Mouse (Mus musculus): ENCODE data around the gene Sf3a3. TPM values are rescaled to one million over a fixed set of nuclear protein-coding genes. Genes with fewer than 3 reads are reported as not detected.

Sf3a3 gene
- polyA plus RNA-seq, 1 experiment from 2014 or later: 166 TPM

GRCm38 (mm10) chr4:124674334-124675032 is 40.1 kb upstream of the Sf3a3 start:
- H3K27ac ChIP-seq (ENCODE audit: low read depth): no peak overlapping the region
- no peaks in the 10 kb centered on the region; the same call in 1 of the 2 replicates for H3K4me1 ChIP-seq (ENCODE audit: insufficient read depth)
- whole genome bisulfite sequencing: 65% methylated on average over 17 of the region's 17 CpGs
- peaks cover 28% of the 10 kb centered on the region for H3K36me3 ChIP-seq (ENCODE audit: insufficient read depth)
- no peak for TF ChIP-seq CTCF (IDR thresholded peaks at IDR 0.05; ENCODE audit: low read depth)
- ATAC-seq (ENCODE audit: insufficient read depth) (peak; percentile 14; the same call in 1 of the 2 replicates), DNase-seq (no peak)
- H3K4me3 ChIP-seq (ENCODE audit: low read depth, low read length): no peak overlapping the region
- H3K9me3 ChIP-seq (ENCODE audit: low read depth, low read length): no peaks in the 10 kb centered on the region
- H3K9ac ChIP-seq: no peak overlapping the region; the same call in 1 of the 2 replicates
- H3K27me3 ChIP-seq (ENCODE audit: insufficient read depth, low read length): peaks cover 14% of the 10 kb centered on the region
- no peak overlapping the region for H3K4me2 ChIP-seq

GRCm38 (mm10) chr4:124675037-124675436 is 39.5 kb upstream of the Sf3a3 start:
- Histone ChIP-seq H3K27ac (ENCODE audit: low read depth) (no peak overlapping the region), H3K9me3 (ENCODE audit: low read depth, low read length) (no peaks in the 10 kb centered on the region), H3K4me1 (ENCODE audit: insufficient read depth) (no peaks in the 10 kb centered on the region; the same call in 1 of the 2 replicates), H3K4me2 (no peak overlapping the region), H3K4me3 (ENCODE audit: low read depth, low read length) (no peak overlapping the region), H3K9ac (no peak overlapping the region), H3K36me3 (ENCODE audit: insufficient read depth) (peaks cover 34% of the 10 kb centered on the region), H3K27me3 (ENCODE audit: insufficient read depth, low read length) (peaks cover 14% of the 10 kb centered on the region)
- DNase-seq (peak; percentile 92), ATAC-seq (ENCODE audit: insufficient read depth) (0 out of 2 replicates have a peak, but pooled peaks have one; percentile 15)
- TF ChIP-seq CTCF (IDR thresholded peaks at IDR 0.05; ENCODE audit: low read depth): peak; percentile 88
- 1% methylated on average over 4 of the region's 4 CpGs for WGBS

GRCm38 (mm10) chr4:124675958-124676357 is 38.6 kb upstream of the Sf3a3 start:
- Histone ChIP-seq H3K27ac (ENCODE audit: low read depth) (no peak overlapping the region), H3K4me1 (ENCODE audit: insufficient read depth) (no peaks in the 10 kb centered on the region; the same call in 1 of the 2 replicates), H3K4me2 (no peak overlapping the region), H3K27me3 (ENCODE audit: insufficient read depth, low read length) (peaks cover 14% of the 10 kb centered on the region; the same call in 1 of the 2 replicates), H3K9ac (no peak overlapping the region), H3K9me3 (ENCODE audit: low read depth, low read length) (no peaks in the 10 kb centered on the region), H3K4me3 (ENCODE audit: low read depth, low read length) (no peak overlapping the region), H3K36me3 (ENCODE audit: insufficient read depth) (peaks cover 43% of the 10 kb centered on the region)
- ATAC-seq (ENCODE audit: insufficient read depth) (no peak), DNase-seq (no peak)
- no peak for TF ChIP-seq CTCF (IDR thresholded peaks at IDR 0.05; ENCODE audit: low read depth)
- 79% methylated on average over 6 of the region's 6 CpGs for WGBS

- Histone ChIP-seq H3K36me3 (ENCODE audit: insufficient read depth) (peaks cover 88% of the 10 kb centered on the region), H3K9ac (no peak overlapping the region), H3K4me3 (ENCODE audit: low read depth, low read length) (no peak overlapping the region), H3K27ac (ENCODE audit: low read depth) (no peak overlapping the region), H3K4me1 (ENCODE audit: insufficient read depth) (no peaks in the 10 kb centered on the region), H3K27me3 (ENCODE audit: insufficient read depth, low read length) (no peaks in the 10 kb centered on the region), H3K9me3 (ENCODE audit: low read depth, low read length) (no peaks in the 10 kb centered on the region), H3K4me2 (no peak overlapping the region)
- ATAC-seq (ENCODE audit: insufficient read depth) (peak; percentile 17; the same call in 1 of the 2 replicates), DNase-seq (peak; percentile 66)
- WGBS: 52% methylated on average over 7 of the region's 7 CpGs
- TF ChIP-seq CTCF (IDR thresholded peaks at IDR 0.05; ENCODE audit: low read depth): peak; percentile 60
Measured at GRCm38 (mm10) chr4:124682270-124682669, 32.3 kb upstream of the Sf3a3 start.

GRCm38 (mm10) chr4:124683474-124683873 is 31.1 kb upstream of the Sf3a3 start:
- ATAC-seq (ENCODE audit: insufficient read depth) (no peak), DNase-seq (no peak)
- H3K4me1 ChIP-seq (ENCODE audit: insufficient read depth): no peaks in the 10 kb centered on the region
- no peak overlapping the region for H3K27ac ChIP-seq (ENCODE audit: low read depth)
- no peak overlapping the region for H3K4me2 ChIP-seq
- no peak overlapping the region for H3K9ac ChIP-seq
- 91% methylated on average over 4 of the region's 4 CpGs for WGBS
- H3K4me3 ChIP-seq (ENCODE audit: low read depth, low read length): no peak overlapping the region
- no peaks in the 10 kb centered on the region for H3K27me3 ChIP-seq (ENCODE audit: insufficient read depth, low read length)
- H3K36me3 ChIP-seq (ENCODE audit: insufficient read depth): peaks cover 85% of the 10 kb centered on the region
- H3K9me3 ChIP-seq (ENCODE audit: low read depth, low read length): no peaks in the 10 kb centered on the region
- no peak for TF ChIP-seq CTCF (IDR thresholded peaks at IDR 0.05; ENCODE audit: low read depth)

- Histone ChIP-seq H3K4me3 (ENCODE audit: low read depth, low read length) (no peak overlapping the region), H3K9ac (no peak overlapping the region), H3K27me3 (ENCODE audit: insufficient read depth, low read length) (no peaks in the 10 kb centered on the region), H3K36me3 (ENCODE audit: insufficient read depth) (peaks cover 80% of the 10 kb centered on the region), H3K4me1 (ENCODE audit: insufficient read depth) (no peaks in the 10 kb centered on the region), H3K4me2 (no peak overlapping the region), H3K27ac (ENCODE audit: low read depth) (no peak overlapping the region), H3K9me3 (ENCODE audit: low read depth, low read length) (no peaks in the 10 kb centered on the region)
- WGBS: 61% methylated on average over 4 of the region's 4 CpGs
- ATAC-seq (ENCODE audit: insufficient read depth) (no peak), DNase-seq (peak; percentile 34)
- peak; percentile 38 for TF ChIP-seq CTCF (IDR thresholded peaks at IDR 0.05; ENCODE audit: low read depth)
Measured at GRCm38 (mm10) chr4:124685004-124685403, 29.6 kb upstream of the Sf3a3 start.

- Histone ChIP-seq H3K4me2 (no peak overlapping the region), H3K27ac (ENCODE audit: low read depth) (no peak overlapping the region), H3K4me1 (ENCODE audit: insufficient read depth) (no peaks in the 10 kb centered on the region), H3K9me3 (ENCODE audit: low read depth, low read length) (no peaks in the 10 kb centered on the region), H3K27me3 (ENCODE audit: insufficient read depth, low read length) (no peaks in the 10 kb centered on the region), H3K36me3 (ENCODE audit: insufficient read depth) (peaks cover 75% of the 10 kb centered on the region), H3K9ac (no peak overlapping the region), H3K4me3 (ENCODE audit: low read depth, low read length) (no peak overlapping the region)
- peak; percentile 59 for DNase-seq
- ATAC-seq (ENCODE audit: insufficient read depth): peak; percentile 16; the same call in 1 of the 2 replicates
- TF ChIP-seq CTCF (IDR thresholded peaks at IDR 0.05; ENCODE audit: low read depth): no peak
- 46% methylated on average over 8 of the region's 8 CpGs for WGBS
Measured at GRCm38 (mm10) chr4:124685453-124685852, 29.1 kb upstream of the Sf3a3 start.
